Mouse (Mus musculus): ENCODE measurements around the gene Lrch4. TPM values are rescaled to one million over a fixed set of nuclear protein-coding genes. Genes with fewer than 3 reads are reported as not detected.
A peak's percentile ranks its signal among the peaks of the same experiment; 100 is the strongest.

Gene Lrch4
- polyA plus RNA-seq (2012; rRNA removed): 17.4 and 19.6 TPM in 2 replicates

GRCm38 (mm10) chr5:137628498-137629305, at the start of gene Lrch4, which contains the start of the genes Fbxo24 and Gm20605:
TSS of gene Lrch4 (plus strand) at chr5:137629121.
TSS of gene Fbxo24 (minus strand) at chr5:137629002.
TSS of gene Gm20605 (plus strand) at chr5:137629175.
- peak; percentile 92 for DNase-seq (ENCODE audit: low spot score)

GRCm38 (mm10) chr5:137580246-137580645, 48.7 kb upstream of the Lrch4 start:
- DNase-seq (ENCODE audit: low spot score): no peak

- no peak for DNase-seq (ENCODE audit: low spot score)
Observed at GRCm38 (mm10) chr5:137582702-137583101, 46.2 kb upstream of the Lrch4 start.

GRCm38 (mm10) chr5:137583670-137584169, 45.2 kb upstream of the Lrch4 start:
- no peak for DNase-seq (ENCODE audit: low spot score)

GRCm38 (mm10) chr5:137584976-137585375, 43.9 kb upstream of the Lrch4 start:
- DNase-seq (ENCODE audit: low spot score): no peak

GRCm38 (mm10) chr5:137590507-137590906, 38.4 kb upstream of the Lrch4 start:
- DNase-seq (ENCODE audit: low spot score): no peak

GRCm38 (mm10) chr5:137595921-137596320, 33.0 kb upstream of the Lrch4 start:
- no peak for DNase-seq (ENCODE audit: low spot score)

GRCm38 (mm10) chr5:137596601-137597261, 32.2 kb upstream of the Lrch4 start:
- DNase-seq (ENCODE audit: low spot score): no peak

GRCm38 (mm10) chr5:137597625-137598024, 31.3 kb upstream of the Lrch4 start:
- DNase-seq (ENCODE audit: low spot score): no peak

- no peak for DNase-seq (ENCODE audit: low spot score)
Observed at GRCm38 (mm10) chr5:137598100-137598826, 30.7 kb upstream of the Lrch4 start.

GRCm38 (mm10) chr5:137599600-137599999, 29.3 kb upstream of the Lrch4 start:
- DNase-seq (ENCODE audit: low spot score): no peak

GRCm38 (mm10) chr5:137600281-137600618, 28.7 kb upstream of the Lrch4 start:
- no peak for DNase-seq (ENCODE audit: low spot score)

GRCm38 (mm10) chr5:137600619-137601364, 28.1 kb upstream of the Lrch4 start, which contains the start of gene Mospd3:
TSS of gene Mospd3 (minus strand) at chr5:137601058.
- DNase-seq (ENCODE audit: low spot score): peak; percentile 94

- no peak for DNase-seq (ENCODE audit: low spot score)
Observed at GRCm38 (mm10) chr5:137601365-137601729, 27.6 kb upstream of the Lrch4 start.

- DNase-seq (ENCODE audit: low spot score): no peak
Observed at GRCm38 (mm10) chr5:137607860-137608653, 20.9 kb upstream of the Lrch4 start.

- no peak for DNase-seq (ENCODE audit: low spot score)
Observed at GRCm38 (mm10) chr5:137608654-137609190, 20.2 kb upstream of the Lrch4 start.

GRCm38 (mm10) chr5:137609292-137609691, 19.6 kb upstream of the Lrch4 start:
- no peak for DNase-seq (ENCODE audit: low spot score)

GRCm38 (mm10) chr5:137610056-137610455, 18.9 kb upstream of the Lrch4 start:
- no peak for DNase-seq (ENCODE audit: low spot score)

- DNase-seq (ENCODE audit: low spot score): peak; percentile 33
Observed at GRCm38 (mm10) chr5:137610548-137611244, 18.2 kb upstream of the Lrch4 start.

- DNase-seq (ENCODE audit: low spot score): no peak
Observed at GRCm38 (mm10) chr5:137611245-137611602, 17.7 kb upstream of the Lrch4 start.

Data from urinary bladder, adult 2 months (tissue).